Mouse (Mus musculus): ENCODE results near the gene Btnl2. TPM values are rescaled to one million over a fixed set of nuclear protein-coding genes. Genes with fewer than 3 reads are reported as not detected.

Gene Btnl2
- polyA plus RNA-seq, 1 experiment from 2014 or later = 0.07 TPM

GRCm38 (mm10) chr17:34316697-34317096, 37.9 kb upstream of the Btnl2 start:
- Histone ChIP-seq H3K27ac (no peak overlapping the region), H3K4me1 (no peaks in the 10 kb centered on the region), H3K36me3 (no peaks in the 10 kb centered on the region), H3K9me3 (replicated peaks) (no peaks in the 10 kb centered on the region), H3K9ac (no peak overlapping the region), H3K4me3 (no peak overlapping the region), H3K4me2 (no peak overlapping the region), H3K27me3 (replicated peaks) (no peaks in the 10 kb centered on the region)
- no peak for ATAC-seq
- 66% methylated on average over 2 of the region's 2 CpGs for WGBS (ENCODE audit: insufficient replicate concordance)

GRCm38 (mm10) chr17:34317275-34317674, 37.3 kb upstream of the Btnl2 start:
- H3K4me3 ChIP-seq = no peak overlapping the region
- no peaks in the 10 kb centered on the region for H3K36me3 ChIP-seq
- H3K27ac ChIP-seq = no peak overlapping the region
- no peak overlapping the region for H3K9ac ChIP-seq
- H3K4me2 ChIP-seq = no peak overlapping the region
- no peaks in the 10 kb centered on the region for H3K4me1 ChIP-seq
- no peaks in the 10 kb centered on the region for H3K27me3 ChIP-seq (replicated peaks)
- no peaks in the 10 kb centered on the region for H3K9me3 ChIP-seq (replicated peaks)
- WGBS (ENCODE audit: insufficient replicate concordance) = 5% methylated on average over 2 of the region's 2 CpGs
- no peak for ATAC-seq

GRCm38 (mm10) chr17:34325436-34325835, 29.2 kb upstream of the Btnl2 start, which contains the start of gene H2-Eb2:
TSS of gene H2-Eb2 (plus strand) at chr17:34325665.
- H3K36me3 ChIP-seq = no peaks in the 10 kb centered on the region
- ATAC-seq = no peak
- no peak within 1 kb of the TSS for H3K9ac ChIP-seq
- H3K27me3 ChIP-seq (replicated peaks) = no peaks in the 10 kb centered on the region; the same call in 1 of the 2 replicates
- no peak within 1 kb of the TSS for H3K4me2 ChIP-seq
- H3K27ac ChIP-seq = no peak within 1 kb of the TSS
- no peaks in the 10 kb centered on the region for H3K9me3 ChIP-seq (replicated peaks)
- no peak within 1 kb of the TSS for H3K4me3 ChIP-seq
- H3K4me1 ChIP-seq = no peaks in the 10 kb centered on the region
- WGBS (ENCODE audit: insufficient replicate concordance) = 53% methylated on average over 4 of the region's 4 CpGs

GRCm38 (mm10) chr17:34326373-34326772, 28.2 kb upstream of the Btnl2 start:
- H3K9ac ChIP-seq = no peak overlapping the region
- no peaks in the 10 kb centered on the region for H3K36me3 ChIP-seq
- H3K4me3 ChIP-seq = no peak overlapping the region
- WGBS (ENCODE audit: insufficient replicate concordance) = 44% methylated on average over 3 of the region's 3 CpGs
- H3K4me1 ChIP-seq = no peaks in the 10 kb centered on the region
- no peaks in the 10 kb centered on the region for H3K9me3 ChIP-seq (replicated peaks)
- no peaks in the 10 kb centered on the region; the same call in 1 of the 2 replicates for H3K27me3 ChIP-seq (replicated peaks)
- no peak overlapping the region for H3K4me2 ChIP-seq
- no peak overlapping the region for H3K27ac ChIP-seq
- ATAC-seq = no peak

- H3K4me1 ChIP-seq = no peaks in the 10 kb centered on the region
- H3K4me2 ChIP-seq = no peak overlapping the region
- H3K9me3 ChIP-seq (replicated peaks) = no peaks in the 10 kb centered on the region
- no peak for ATAC-seq
- H3K27ac ChIP-seq = no peak overlapping the region
- H3K27me3 ChIP-seq (replicated peaks) = no peaks in the 10 kb centered on the region; the same call in 1 of the 2 replicates
- no peak overlapping the region for H3K4me3 ChIP-seq
- 12% methylated on average over 2 of the region's 2 CpGs for WGBS (ENCODE audit: insufficient replicate concordance)
- no peak overlapping the region for H3K9ac ChIP-seq
- no peaks in the 10 kb centered on the region for H3K36me3 ChIP-seq
Observed at GRCm38 (mm10) chr17:34329807-34330206, 24.8 kb upstream of the Btnl2 start.

- Histone ChIP-seq H3K4me3 (no peak overlapping the region), H3K4me1 (no peaks in the 10 kb centered on the region), H3K9me3 (replicated peaks) (no peaks in the 10 kb centered on the region), H3K27me3 (replicated peaks) (no peaks in the 10 kb centered on the region; the same call in 1 of the 2 replicates), H3K9ac (no peak overlapping the region), H3K4me2 (no peak overlapping the region), H3K36me3 (no peaks in the 10 kb centered on the region), H3K27ac (no peak overlapping the region)
- no peak for ATAC-seq
- WGBS (ENCODE audit: insufficient replicate concordance) = 72% methylated on average over 1 of the region's 1 CpGs
Observed at GRCm38 (mm10) chr17:34331200-34331599, 23.4 kb upstream of the Btnl2 start.

GRCm38 (mm10) chr17:34340619-34341402, 13.8 kb upstream of the Btnl2 start:
- Histone ChIP-seq H3K9me3 (replicated peaks) (no peaks in the 10 kb centered on the region), H3K36me3 (no peaks in the 10 kb centered on the region), H3K4me2 (no peak overlapping the region), H3K27me3 (replicated peaks) (peaks cover 6% of the 10 kb centered on the region; the same call in 1 of the 2 replicates), H3K4me1 (no peaks in the 10 kb centered on the region), H3K4me3 (no peak overlapping the region), H3K27ac (no peak overlapping the region), H3K9ac (no peak overlapping the region)
- WGBS (ENCODE audit: insufficient replicate concordance) = 26% methylated on average over 3 of the region's 3 CpGs
- ATAC-seq = no peak

GRCm38 (mm10) chr17:34344882-34345281, 9.7 kb upstream of the Btnl2 start:
- H3K4me2 ChIP-seq = no peak overlapping the region
- no peaks in the 10 kb centered on the region for H3K4me1 ChIP-seq
- no peaks in the 10 kb centered on the region for H3K9me3 ChIP-seq (replicated peaks)
- ATAC-seq = no peak
- no peak overlapping the region for H3K27ac ChIP-seq
- H3K9ac ChIP-seq = no peak overlapping the region
- peaks cover 9% of the 10 kb centered on the region; the same call in 1 of the 2 replicates for H3K27me3 ChIP-seq (replicated peaks)
- 79% methylated on average over 4 of the region's 4 CpGs for WGBS (ENCODE audit: insufficient replicate concordance)
- no peaks in the 10 kb centered on the region for H3K36me3 ChIP-seq
- H3K4me3 ChIP-seq = no peak overlapping the region

GRCm38 (mm10) chr17:34345486-34345885, 9.1 kb upstream of the Btnl2 start:
- Histone ChIP-seq H3K4me3 (no peak overlapping the region), H3K9me3 (replicated peaks) (no peaks in the 10 kb centered on the region), H3K4me2 (no peak overlapping the region), H3K27me3 (replicated peaks) (peaks cover 11% of the 10 kb centered on the region; the same call in 1 of the 2 replicates), H3K27ac (no peak overlapping the region), H3K9ac (no peak overlapping the region), H3K36me3 (no peaks in the 10 kb centered on the region), H3K4me1 (no peaks in the 10 kb centered on the region)
- ATAC-seq = no peak
- 62% methylated on average over 7 of the region's 7 CpGs for WGBS (ENCODE audit: insufficient replicate concordance)

GRCm38 (mm10) chr17:34346041-34346440, 8.6 kb upstream of the Btnl2 start:
- WGBS (ENCODE audit: insufficient replicate concordance) = 26% methylated on average over 3 of the region's 3 CpGs
- ATAC-seq = no peak
- no peaks in the 10 kb centered on the region for H3K36me3 ChIP-seq
- H3K4me3 ChIP-seq = no peak overlapping the region
- H3K27ac ChIP-seq = no peak overlapping the region
- H3K4me1 ChIP-seq = no peaks in the 10 kb centered on the region
- peaks cover 14% of the 10 kb centered on the region; the same call in 1 of the 2 replicates for H3K27me3 ChIP-seq (replicated peaks)
- no peaks in the 10 kb centered on the region for H3K9me3 ChIP-seq (replicated peaks)
- no peak overlapping the region for H3K9ac ChIP-seq
- no peak overlapping the region for H3K4me2 ChIP-seq

- ATAC-seq = no peak
Observed at GRCm38 (mm10) chr17:34347606-34348308, 6.9 kb upstream of the Btnl2 start.

GRCm38 (mm10) chr17:34349429-34349828, 5.2 kb upstream of the Btnl2 start:
- Histone ChIP-seq H3K9me3 (replicated peaks) (no peaks in the 10 kb centered on the region), H3K27ac (no peak overlapping the region), H3K36me3 (no peaks in the 10 kb centered on the region), H3K9ac (no peak overlapping the region), H3K4me2 (no peak overlapping the region), H3K4me3 (no peak overlapping the region), H3K27me3 (replicated peaks) (peaks cover 13% of the 10 kb centered on the region; the same call in 1 of the 2 replicates), H3K4me1 (no peaks in the 10 kb centered on the region)
- WGBS (ENCODE audit: insufficient replicate concordance) = 4% methylated on average over 4 of the region's 4 CpGs
- ATAC-seq = no peak

More at GRCm38 (mm10) chr17:34347606-34348308, 6.9 kb upstream of the Btnl2 start:
- Histone ChIP-seq H3K4me3 (no peak overlapping the region), H3K9me3 (replicated peaks) (no peaks in the 10 kb centered on the region), H3K9ac (no peak overlapping the region), H3K4me2 (no peak overlapping the region), H3K4me1 (no peaks in the 10 kb centered on the region), H3K36me3 (no peaks in the 10 kb centered on the region), H3K27me3 (replicated peaks) (peaks cover 14% of the 10 kb centered on the region; the same call in 1 of the 2 replicates), H3K27ac (no peak overlapping the region)
- 31% methylated on average over 6 of the region's 6 CpGs for WGBS (ENCODE audit: insufficient replicate concordance)

Data from liver, embryonic 12.5 days (tissue).